Mouse (Mus musculus) lung, adult 2 months (tissue): Measurements from ENCODE around the gene Pla2g2e. TPM values are rescaled to one million over a fixed set of nuclear protein-coding genes. Genes with fewer than 3 reads are reported as not detected.
A peak's percentile ranks its signal among the peaks of the same experiment; 100 is the strongest.

Experiments used
- DNase-seq: peaks from one replicate; pipeline ENCODE4 v3.0.0; 2022
- H3K4me1 ChIP-seq: fragments of 200-500 bp; 2 replicates; pipeline ENCODE4 v1.6.1; 2011; ENCODE audit warnings: low read length; ENCODE audit not compliant: control insufficient read depth, insufficient read depth
- H3K4me3 ChIP-seq: fragments of 200-500 bp; replicated peaks from 2 replicates; pipeline ENCODE3; 2011; ENCODE audit warnings: low read depth, mild to moderate bottlenecking, control low read depth, low read length; ENCODE audit errors: extremely low read depth
- CTCF ChIP-seq: fragments of 200-500 bp; IDR thresholded peaks from 2 replicates; pipeline ENCODE4 v1.5.1; 2011; ENCODE audit warnings: mild to moderate bottlenecking, low read length, control low read depth; ENCODE audit not compliant: insufficient read depth
- POLR2A ChIP-seq: fragments of 200-500 bp; IDR thresholded peaks from 2 replicates; pipeline ENCODE4 v1.6.1; 2011; ENCODE audit warnings: low read depth, mild to moderate bottlenecking, control low read depth, low read length, borderline replicate concordance; ENCODE audit errors: extremely low read depth
- WGBS: fragments of 180-500 bp; shearing (Covaris S2); methylation state at CpG from one replicate; pipeline ENCODE4 v1.1.7; 2018; 5-methylcytosine and 5-hydroxymethylcytosine counted together
- polyA plus RNA-seq: library from polyadenylated mRNA; depleted of rRNA; stranded (reverse); fragments of >200 nt; gene quantifications from 2 replicates; pipeline ENCODE4 v1.2.3, GENCODE M21; 2012; rRNA removed

Gene Pla2g2e
- polyA plus RNA-seq, 1 experiment = 1.2 TPM

- under 1% methylated on average over 52 of the region's 52 CpGs for WGBS
- TF ChIP-seq CTCF (no peak), POLR2A (no peak)
- DNase-seq = no peak
- peaks cover 5% of the 10 kb centered on the region for H3K4me1 ChIP-seq
- H3K4me3 ChIP-seq = peak overlapping the region; percentile 83
Measured at GRCm38 (mm10) chr4:138913141-138913787, 35.5 kb downstream of the Pla2g2e start.

DNA sequence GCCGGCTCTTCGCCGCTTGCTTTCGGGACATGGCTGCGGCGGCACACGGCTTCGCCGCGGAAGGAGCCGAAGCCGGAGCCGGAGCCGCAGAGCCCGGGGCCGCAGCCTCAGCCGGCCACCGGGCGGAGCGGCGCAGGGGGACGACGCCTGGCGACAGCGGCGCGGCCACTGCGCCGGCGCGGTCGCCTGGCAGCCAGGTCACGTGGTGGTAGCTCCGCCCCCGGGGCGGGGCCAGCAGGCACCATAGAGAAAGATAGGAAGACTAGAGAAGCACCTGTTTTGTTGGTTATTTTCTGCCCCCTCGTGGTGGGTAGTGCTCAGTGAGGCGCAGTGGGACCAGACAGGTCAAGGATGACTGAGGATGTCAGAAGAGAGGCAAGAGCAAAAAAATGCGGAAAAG is 36.1 kb downstream of the Pla2g2e start, which contains the start of gene Otud3:
Gene Otud3 (minus strand): TSS at position 149 of the 400 bp plus-strand sequence.
- peak; percentile 96 for DNase-seq
- Histone ChIP-seq H3K4me3 (peak within 1 kb of the TSS; percentile 83), H3K4me1 (peaks cover 5% of the 10 kb centered on the region)
- TF ChIP-seq CTCF (peak; percentile 82), POLR2A (0 out of 2 replicates have a peak, but pooled peaks have one; percentile 49)
- 1% methylated on average over 39 of the region's 39 CpGs for WGBS

DNA sequence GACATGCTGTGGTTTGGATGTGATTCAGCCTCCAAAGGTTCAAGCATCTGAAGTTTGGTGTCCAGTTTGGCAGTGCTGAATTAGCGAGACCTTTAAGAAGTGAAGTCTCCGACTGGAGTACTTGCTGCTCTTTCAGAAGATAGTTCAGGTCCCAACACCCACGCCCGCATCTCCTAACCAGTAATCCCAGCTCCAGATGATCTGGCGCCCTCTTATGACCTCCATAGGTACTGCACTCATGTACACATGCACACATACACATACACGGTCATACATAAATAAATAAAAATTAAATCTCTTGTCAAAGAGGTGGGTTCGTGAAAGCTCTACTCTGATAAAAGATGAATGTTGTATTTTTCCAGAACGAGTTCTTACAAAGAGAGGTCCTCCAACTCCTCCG is 39.5 kb downstream of the Pla2g2e start:
- no peak for DNase-seq
- WGBS = 76% methylated on average over 9 of the region's 9 CpGs
- peaks cover 5% of the 10 kb centered on the region for H3K4me1 ChIP-seq
- H3K4me3 ChIP-seq = no peak overlapping the region
- TF ChIP-seq POLR2A = no peak
- TF ChIP-seq CTCF = no peak

DNA sequence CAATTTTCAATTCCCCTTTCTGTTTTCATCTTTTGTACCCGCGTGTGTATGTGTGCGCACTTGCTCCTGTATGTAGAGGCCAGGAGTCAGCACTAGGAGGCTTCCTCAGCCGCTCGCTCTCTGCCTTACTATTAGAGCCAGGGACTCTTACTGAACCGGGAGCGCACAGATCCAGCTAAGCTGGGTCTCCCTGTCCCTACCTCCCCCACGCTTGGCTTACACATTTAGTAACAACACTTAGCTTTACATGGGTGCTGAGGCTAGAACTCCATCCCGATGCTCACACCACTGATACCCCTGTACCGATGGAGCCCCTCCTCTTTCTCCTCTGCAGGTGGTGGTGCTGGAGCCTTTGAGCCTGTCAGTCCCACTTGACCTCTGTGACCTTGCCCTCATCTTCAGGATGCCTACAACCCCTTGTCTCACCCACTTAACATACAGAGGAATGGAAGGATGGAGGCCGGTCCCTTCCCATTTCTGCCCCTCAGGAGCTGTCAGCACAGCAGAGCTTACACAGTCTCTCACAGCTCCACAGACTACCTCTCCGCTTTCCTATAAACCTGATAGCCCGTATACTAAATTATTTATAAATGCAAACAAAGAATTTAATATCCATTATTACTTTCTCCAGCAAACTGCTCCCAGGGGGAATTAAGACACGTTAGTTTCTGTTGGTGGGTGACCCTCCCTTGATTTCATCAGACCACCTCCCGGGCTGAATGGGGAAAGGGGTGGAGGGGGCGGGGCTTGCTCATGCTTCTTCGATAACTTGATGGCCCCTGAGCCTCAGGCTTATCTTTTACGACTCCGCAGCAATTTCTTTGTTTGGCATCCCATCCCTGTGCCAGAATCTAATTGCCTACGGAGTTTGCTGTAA is 43.8 kb downstream of the Pla2g2e start:
- no peak for DNase-seq
- no peaks in the 10 kb centered on the region for H3K4me1 ChIP-seq
- WGBS = 41% methylated on average over 20 of the region's 20 CpGs
- no peak for TF ChIP-seq CTCF
- no peak for TF ChIP-seq POLR2A
- no peak overlapping the region for H3K4me3 ChIP-seq

DNA sequence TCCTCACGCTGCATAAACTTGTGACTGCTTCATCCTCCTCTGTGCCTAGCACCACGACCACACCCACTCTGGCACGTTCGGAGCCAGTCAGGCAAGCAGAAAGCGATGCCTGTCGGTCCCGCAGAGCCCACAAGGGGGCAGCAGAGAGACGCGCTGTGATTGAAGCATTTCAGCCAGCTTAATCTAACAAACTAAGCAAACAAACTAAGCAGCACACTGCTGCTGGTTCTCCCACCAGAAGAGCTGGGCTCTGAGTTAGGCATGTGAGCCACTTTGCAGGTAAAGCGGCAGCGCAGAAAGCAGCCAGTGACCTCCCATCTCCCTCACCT is 44.4 kb downstream of the Pla2g2e start:
- WGBS = 1% methylated on average over 11 of the region's 11 CpGs
- peak; percentile 98 for DNase-seq
- H3K4me3 ChIP-seq = no peak overlapping the region
- no peaks in the 10 kb centered on the region for H3K4me1 ChIP-seq
- 0 out of 2 replicates have a peak, but pooled peaks have one; percentile 15 for TF ChIP-seq POLR2A
- peak; percentile 97 for TF ChIP-seq CTCF

GRCm38 (mm10) chr4:138925561-138925960 is 47.8 kb downstream of the Pla2g2e start:
- TF ChIP-seq POLR2A (no peak), CTCF (no peak)
- no peak overlapping the region for H3K4me3 ChIP-seq
- H3K4me1 ChIP-seq = no peaks in the 10 kb centered on the region
- DNase-seq = no peak
- 28% methylated on average over 2 of the region's 2 CpGs for WGBS

Other genes starting within 250 kb of the Pla2g2e start
- gene Vwa5b1, start 242.1 kb upstream of the Pla2g2e start, polyA plus RNA-seq = 0.09 and 0.23 TPM in 2 replicates
- gene Pla2g2c, start 153.2 kb upstream of the Pla2g2e start, polyA plus RNA-seq = 0.69 and 0.93 TPM in 2 replicates
- 25.2 and 28.6 TPM in 2 replicates for gene Ubxn10, start 140.8 kb upstream of the Pla2g2e start, polyA plus RNA-seq
- gene Pla2g2f, start 120.3 kb upstream of the Pla2g2e start, polyA plus RNA-seq = 0.14 and 5.2 TPM in 2 replicates
- gene Pla2g2d, start 102.2 kb upstream of the Pla2g2e start, polyA plus RNA-seq = 2.5 and 2.6 TPM in 2 replicates
- gene Pla2g5, start 14.5 kb upstream of the Pla2g2e start, polyA plus RNA-seq = 0.57 and 1.3 TPM in 2 replicates
- not detected in 2 replicates for gene Gm13030, start 4.0 kb upstream of the Pla2g2e start, polyA plus RNA-seq
- gene Otud3, start 36.0 kb downstream of the Pla2g2e start, polyA plus RNA-seq = 8.4 and 9.1 TPM in 2 replicates
- 74.5 and 93.5 TPM in 2 replicates for gene Rnf186, start 89.2 kb downstream of the Pla2g2e start, polyA plus RNA-seq
- 14.7 and 15.1 TPM in 2 replicates for gene Tmco4, start 94.9 kb downstream of the Pla2g2e start, polyA plus RNA-seq
- gene Htr6, start 197.6 kb downstream of the Pla2g2e start, polyA plus RNA-seq = 0.19 and 0.22 TPM in 2 replicates
- 330 and 497 TPM in 2 replicates for gene Nbl1, start 215.1 kb downstream of the Pla2g2e start, polyA plus RNA-seq